Mouse (Mus musculus): ENCODE measurements around the gene Lhx2.

The Lhx2 gene

DNA sequence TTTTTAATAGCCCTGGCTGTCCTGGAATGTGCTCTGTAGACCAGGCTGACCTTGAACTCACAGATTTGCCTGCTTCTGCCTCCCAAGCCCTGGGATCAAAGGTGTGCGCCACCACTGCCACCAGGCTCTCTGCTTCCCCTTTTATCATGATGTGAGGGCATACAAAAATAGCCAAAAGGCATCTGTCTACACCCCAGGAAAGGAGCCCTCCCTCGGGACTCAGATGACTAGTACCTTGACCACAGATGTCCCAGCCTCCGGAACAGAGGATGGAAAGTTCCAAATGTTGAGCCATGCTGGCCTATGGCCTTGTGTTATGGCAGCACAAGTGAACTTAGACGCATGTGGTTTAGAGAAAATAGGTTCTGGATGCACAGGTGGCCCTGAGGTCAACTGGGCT is 66.3 kb downstream of the Lhx2 start:
- DNase-seq (ENCODE audit: low spot score in 2 of 2): no peak

DNA sequence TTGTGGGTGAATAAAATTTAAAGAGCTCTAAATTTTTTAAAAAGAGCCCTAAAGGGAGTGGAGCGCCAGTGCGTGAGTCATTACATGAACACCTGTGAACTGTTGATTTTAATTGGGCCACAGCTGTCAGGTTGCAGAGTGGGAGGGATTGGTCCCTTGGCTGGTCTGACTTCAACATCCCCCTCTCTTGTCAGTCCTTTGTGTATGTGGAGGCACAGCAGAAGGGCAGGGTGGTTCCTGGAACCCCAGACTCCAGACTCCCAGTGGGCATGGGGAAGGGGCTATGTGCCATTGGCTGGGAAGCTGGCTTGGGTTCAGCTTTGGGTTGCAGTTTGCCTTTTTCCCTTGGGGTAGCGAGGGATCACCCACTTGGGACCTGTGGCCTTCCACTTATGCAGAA is 70.2 kb downstream of the Lhx2 start:
- no peak for DNase-seq (ENCODE audit: low spot score in 2 of 2)

DNA sequence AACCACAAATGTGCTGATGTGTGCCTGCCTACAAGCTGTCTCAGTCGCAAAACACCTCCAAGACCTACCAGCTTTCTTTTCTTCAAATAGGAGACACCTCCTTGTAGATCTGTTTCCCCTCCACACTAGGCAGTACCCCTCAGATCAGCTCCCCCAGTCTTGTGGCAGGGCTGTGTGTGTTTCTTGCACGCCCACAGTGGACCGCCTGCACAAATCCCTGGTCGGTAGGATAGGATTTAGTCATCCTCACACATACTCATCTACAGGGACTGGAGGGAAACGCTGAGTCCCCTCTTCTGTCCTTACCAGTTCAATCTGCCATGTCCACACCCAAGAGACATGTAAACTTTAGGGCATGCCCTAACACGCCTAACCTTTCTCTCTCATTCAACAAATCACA is 71.1 kb downstream of the Lhx2 start:
- no peak for DNase-seq (ENCODE audit: low spot score in 2 of 2)

DNA sequence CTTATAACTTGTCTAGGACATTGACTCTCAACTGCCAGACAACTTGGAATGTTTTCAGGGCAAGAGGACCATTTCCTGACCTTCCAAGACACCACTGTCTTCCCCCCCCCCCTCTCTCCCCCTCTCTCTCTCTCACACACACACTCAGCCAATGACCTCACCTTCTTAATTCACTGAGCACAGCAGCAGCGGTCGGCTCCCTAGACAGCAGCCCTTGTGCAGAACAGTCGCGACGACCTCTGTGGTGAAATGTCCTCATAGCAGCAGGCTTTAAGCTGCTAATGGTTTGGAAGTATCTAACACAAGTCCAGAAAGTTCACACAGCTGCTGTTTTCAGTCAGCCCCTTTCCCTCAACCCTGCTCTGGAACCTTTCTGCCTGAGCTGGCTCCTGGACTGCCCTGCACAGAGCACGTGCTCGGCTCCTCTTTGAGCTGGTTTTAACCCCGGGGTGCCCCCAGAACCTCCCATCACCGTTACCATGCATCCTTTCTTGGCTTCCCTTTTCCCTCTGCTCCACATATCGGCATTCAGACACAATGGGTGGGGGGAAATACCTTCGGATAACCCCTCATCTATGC is 73.6 kb downstream of the Lhx2 start:
- DNase-seq (ENCODE audit: low spot score in 2 of 2): no peak

DNA sequence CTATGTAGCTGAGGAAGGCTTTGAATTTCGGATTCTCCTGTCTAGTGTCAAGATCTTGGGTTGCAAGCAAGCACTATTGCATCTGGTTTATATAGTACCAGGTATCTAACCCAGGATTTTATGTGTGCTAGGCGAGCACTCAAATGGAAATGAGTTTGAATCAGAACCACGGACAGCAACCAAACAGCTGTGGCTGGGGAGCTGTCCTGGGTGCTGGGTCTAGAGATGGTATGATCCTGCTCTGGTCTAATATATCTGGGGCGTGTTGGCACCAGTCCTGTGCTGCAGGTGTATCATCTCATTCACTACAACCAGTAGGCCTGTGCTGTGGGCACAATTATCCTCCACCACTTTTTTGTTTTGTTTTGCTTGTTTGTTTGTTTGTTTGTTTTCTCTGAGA is 78.9 kb downstream of the Lhx2 start:
- no peak for DNase-seq (ENCODE audit: low spot score in 2 of 2)
